Mouse (Mus musculus) MEL (cell line): Measurements from ENCODE around the gene Notum. TPM values are rescaled to one million over a fixed set of nuclear protein-coding genes. Genes with fewer than 3 reads are reported as not detected.

Experiments used
- DNase-seq: peaks from one replicate; pipeline ENCODE4 v3.0.0; 2011; ENCODE audit warnings: low read depth, low spot score
- H3K27ac ChIP-seq: 2 replicates; pipeline ENCODE4 v1.5.1; 2012; ENCODE audit warnings: low read depth, mild to moderate bottlenecking, control low read depth, low read length, moderate library complexity; ENCODE audit not compliant: control insufficient read depth
- H3K27me3 ChIP-seq, 2 experiments: fragments of 150-350 bp in 1 of 2; sonication (generic) in 1 of 2; 2 replicates each; pipeline ENCODE4 v1.6.1; 2012; ENCODE audit warnings: low read length in 2 of 2, mild to moderate bottlenecking in 2 of 2, improper control_type of control experiment in 1 of 2, moderate library complexity in 1 of 2; ENCODE audit not compliant: insufficient read depth in 2 of 2, control insufficient read depth in 1 of 2
- H3K36me3 ChIP-seq, 2 experiments: 2 replicates each; pipeline ENCODE4 v1.6.1; 2012 to 2014; ENCODE audit warnings: low read length in 2 of 2, improper control_type of control experiment in 1 of 2, inconsistent platforms in 1 of 2, mild to moderate bottlenecking in 1 of 2; ENCODE audit not compliant: insufficient read depth in 2 of 2, control insufficient read depth in 1 of 2
- H3K4me1 ChIP-seq, 2 experiments: fragments of 150-350 bp in 1 of 2; sonication (generic) in 1 of 2; 2 replicates each; pipeline ENCODE4 v1.6.1; 2012; ENCODE audit warnings: low read length in 2 of 2, improper control_type of control experiment in 1 of 2, mild to moderate bottlenecking in 1 of 2; ENCODE audit not compliant: insufficient read depth in 2 of 2, control insufficient read depth in 1 of 2
- H3K4me3 ChIP-seq, 2 experiments: fragments of 150-350 bp in 1 of 2; sonication (generic) in 1 of 2; 2 replicates each; pipeline ENCODE4 v1.5.1; 2012; ENCODE audit warnings: low read depth in 2 of 2, low read length in 2 of 2, mild to moderate bottlenecking in 2 of 2, moderate library complexity in 2 of 2, control low read depth in 1 of 2, improper control_type of control experiment in 1 of 2; ENCODE audit not compliant: control insufficient read depth in 1 of 2, insufficient read depth in 1 of 2
- H3K79me2 ChIP-seq: 2 replicates; pipeline ENCODE4 v1.6.1; 2012; ENCODE audit warnings: mild to moderate bottlenecking, low read length, moderate library complexity; ENCODE audit not compliant: control insufficient read depth, poor library complexity, insufficient read depth
- H3K9ac ChIP-seq: 2 replicates; pipeline ENCODE4 v1.6.1; 2012; ENCODE audit warnings: low read depth, mild to moderate bottlenecking, control low read depth, low read length, moderate library complexity; ENCODE audit not compliant: control insufficient read depth, poor library complexity, severe bottlenecking
- H3K9me3 ChIP-seq: fragments of 150-350 bp; sonication (generic); replicated peaks from 2 replicates; pipeline ENCODE4 v1.6.1; 2012; ENCODE audit warnings: mild to moderate bottlenecking, low read length, improper control_type of control experiment, moderate library complexity; ENCODE audit not compliant: insufficient read depth
- CHD1 ChIP-seq: IDR thresholded peaks from 2 replicates; pipeline ENCODE4 v1.6.1; 2012; ENCODE audit warnings: low read depth, mild to moderate bottlenecking, inconsistent platforms, low read length, improper control_type of control experiment
- CHD2 ChIP-seq: IDR thresholded peaks from 2 replicates; pipeline ENCODE4 v1.6.1; 2011; ENCODE audit warnings: low read length, improper control_type of control experiment
- CTCF ChIP-seq, 3 experiments: IDR thresholded peaks in 2 of 3; conservative IDR thresholded peaks in 1 of 3; 2 replicates each; pipeline ENCODE4 v1.5.1; 2011 to 2012; ENCODE audit warnings: low read length in 3 of 3, low read depth in 2 of 3, mild to moderate bottlenecking in 2 of 3, improper control_type of control experiment in 1 of 3, inconsistent platforms in 1 of 3, mixed read lengths in 1 of 3, moderate library complexity in 1 of 3; ENCODE audit not compliant: control insufficient read depth in 1 of 3, insufficient read depth in 1 of 3, poor library complexity in 1 of 3, severe bottlenecking in 1 of 3
- ETS1 ChIP-seq: IDR thresholded peaks from 2 replicates; pipeline ENCODE4 v1.6.1; 2012; ENCODE audit warnings: low read depth, mild to moderate bottlenecking, inconsistent platforms, low read length, improper control_type of control experiment, moderate library complexity
- GABPA ChIP-seq: IDR thresholded peaks from 2 replicates; pipeline ENCODE4 v1.6.1; 2012; ENCODE audit warnings: low read depth, mild to moderate bottlenecking, inconsistent platforms, low read length, improper control_type of control experiment, moderate library complexity
- GATA1 ChIP-seq: IDR thresholded peaks from 2 replicates; pipeline ENCODE4 v1.6.1; 2011; ENCODE audit warnings: low read depth, low read length, improper control_type of control experiment
- JUND ChIP-seq: IDR thresholded peaks from 2 replicates; pipeline ENCODE4 v1.6.1; 2011; ENCODE audit warnings: low read depth, mild to moderate bottlenecking, improper control_type of control experiment, low read length
- KAT2A ChIP-seq: conservative IDR thresholded peaks from 2 replicates; pipeline ENCODE4 v1.6.1; 2012; ENCODE audit warnings: low read depth, low read length, improper control_type of control experiment, inconsistent platforms
- MAX ChIP-seq: IDR thresholded peaks from 2 replicates; pipeline ENCODE4 v1.6.1; 2011; ENCODE audit warnings: low read length, improper control_type of control experiment
- MAZ ChIP-seq: IDR thresholded peaks from 2 replicates; pipeline ENCODE4 v1.6.1; 2012; ENCODE audit warnings: low read depth, mild to moderate bottlenecking, inconsistent platforms, low read length, improper control_type of control experiment
- MXI1 ChIP-seq: IDR thresholded peaks from 2 replicates; pipeline ENCODE4 v1.6.1; 2011; ENCODE audit warnings: mild to moderate bottlenecking, low read depth, low read length, improper control_type of control experiment
- MYB ChIP-seq: IDR thresholded peaks from 2 replicates; pipeline ENCODE4 v1.6.1; 2011; ENCODE audit warnings: mild to moderate bottlenecking, low read depth, low read length, improper control_type of control experiment
- RCOR1 ChIP-seq: IDR thresholded peaks from 2 replicates; pipeline ENCODE4 v1.6.1; 2012; ENCODE audit warnings: low read depth, mild to moderate bottlenecking, inconsistent platforms, low read length, improper control_type of control experiment
- SMC3 ChIP-seq: IDR thresholded peaks from 2 replicates; pipeline ENCODE4 v1.6.1; 2011; ENCODE audit warnings: low read depth, low read length, improper control_type of control experiment
- TAL1 ChIP-seq: IDR thresholded peaks from 2 replicates; pipeline ENCODE4 v1.6.1; 2012; ENCODE audit warnings: mild to moderate bottlenecking, inconsistent platforms, low read length, moderate library complexity, mixed read lengths
- TBP ChIP-seq: IDR thresholded peaks from 2 replicates; pipeline ENCODE4 v1.8.0; 2011; ENCODE audit warnings: low read depth, low read length, improper control_type of control experiment
- UBTF ChIP-seq: IDR thresholded peaks from 2 replicates; pipeline ENCODE4 v1.6.1; 2012; ENCODE audit warnings: low read depth, mild to moderate bottlenecking, inconsistent platforms, low read length, improper control_type of control experiment, moderate library complexity, borderline replicate concordance; ENCODE audit not compliant: insufficient read depth
- USF1 ChIP-seq: IDR thresholded peaks from 2 replicates; pipeline ENCODE4 v1.6.1; 2014; ENCODE audit warnings: low read depth, mild to moderate bottlenecking, inconsistent platforms, low read length, improper control_type of control experiment, moderate library complexity
- USF2 ChIP-seq, 2 experiments: IDR thresholded peaks; 2 replicates each; pipeline ENCODE4 v1.6.1; 2011 to 2012; ENCODE audit warnings: improper control_type of control experiment in 2 of 2, low read length in 2 of 2, borderline replicate concordance in 1 of 2, inconsistent platforms in 1 of 2, low read depth in 1 of 2, mild to moderate bottlenecking in 1 of 2; ENCODE audit not compliant: insufficient read depth in 1 of 2
- ZC3H11A ChIP-seq: IDR thresholded peaks from 2 replicates; pipeline ENCODE4 v1.6.1; 2012; ENCODE audit warnings: low read depth, mild to moderate bottlenecking, inconsistent platforms, low read length, improper control_type of control experiment
- ZKSCAN1 ChIP-seq: IDR thresholded peaks from 2 replicates; pipeline ENCODE4 v1.6.1; 2012; ENCODE audit warnings: low read depth, mild to moderate bottlenecking, inconsistent platforms, low read length, improper control_type of control experiment, moderate library complexity
- ZMIZ1 ChIP-seq: IDR thresholded peaks from 2 replicates; pipeline ENCODE4 v1.6.1; 2012; ENCODE audit warnings: low read depth, mild to moderate bottlenecking, inconsistent platforms, low read length, improper control_type of control experiment, moderate library complexity
- ZNF384 ChIP-seq: IDR thresholded peaks from 2 replicates; pipeline ENCODE4 v1.6.1; 2012; ENCODE audit warnings: low read depth, mild to moderate bottlenecking, inconsistent platforms, low read length, improper control_type of control experiment
- polyA plus RNA-seq, 2 experiments: library from polyadenylated mRNA; stranded (reverse) in 1 of 2; unstranded in 1 of 2; fragments of >175 nt in 1 of 2; fragments of >200 nt in 1 of 2; gene quantifications; 2 replicates each; pipeline versions ENCODE4 v1.2.1 to v1.2.4; 2012; ENCODE audit warnings: low replicate concordance in 2 of 2, low read depth in 1 of 2; ENCODE audit not compliant: insufficient read length in 2 of 2, insufficient read depth in 1 of 2, missing spikeins in 1 of 2
- total RNA-seq: library from RNA; depleted of rRNA; stranded (reverse); fragments of 300-350 nt; gene quantifications from 2 replicates; pipeline ENCODE4 v1.2.3, GENCODE M21; 2012

Gene Notum
- total and polyA plus RNA-seq, 3 experiments = not detected

DNA sequence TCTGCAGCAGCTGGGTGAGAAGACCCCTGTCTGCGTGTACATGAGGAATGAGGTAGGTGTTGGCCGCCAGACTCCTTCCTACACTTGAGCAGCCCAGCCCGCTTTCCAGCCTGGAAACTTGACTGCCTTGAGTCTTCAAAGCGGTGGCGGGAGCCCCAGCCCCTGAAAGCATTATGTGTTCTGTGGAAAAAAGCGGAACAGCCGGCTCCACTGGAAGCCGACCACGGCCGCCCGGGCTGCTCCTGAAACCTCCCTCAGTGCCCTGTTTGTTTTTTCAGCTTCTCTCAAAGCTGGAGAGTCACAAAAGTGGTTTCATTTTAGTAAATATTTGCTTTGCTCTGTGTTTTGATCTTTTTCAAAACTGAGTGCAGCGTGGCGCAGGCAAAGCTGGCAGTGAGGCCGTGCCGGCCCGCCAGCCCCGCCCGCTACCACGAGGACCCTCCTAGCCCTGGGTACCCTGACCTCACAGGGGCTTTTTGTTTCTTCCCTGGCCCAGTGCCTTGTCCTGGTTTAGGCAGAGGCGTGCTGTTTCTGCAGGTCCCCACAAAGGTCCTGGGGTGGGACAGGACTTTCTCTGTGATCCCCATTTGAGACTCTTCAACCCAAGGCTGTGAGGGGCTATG, 25.8 kb upstream of the Notum start:
- Histone ChIP-seq H3K27ac (no peak overlapping the region), H3K9ac (no peak overlapping the region), H3K9me3 (no peaks in the 10 kb centered on the region), H3K36me3 (no peaks in the 10 kb centered on the region), H3K27me3 (no peaks in the 10 kb centered on the region), H3K4me1 (no peaks in the 10 kb centered on the region), H3K79me2 (no peaks in the 10 kb centered on the region), H3K4me3 (no peak overlapping the region)
- TF ChIP-seq JUND (no peak), CTCF (IDR thresholded peaks at IDR 0.05 in 2 of 3, conservative IDR thresholded peaks at IDR 0.05 in 1 of 3; ENCODE audit: control insufficient read depth in 1 of 3, insufficient read depth in 1 of 3, low read depth in 2 of 3, low read length in 3 of 3, poor library complexity in 1 of 3, severe bottlenecking in 1 of 3) (no peak), MXI1 (no peak), TAL1 (no peak), MYB (no peak), USF2 (IDR thresholded peaks at IDR 0.05; ENCODE audit: borderline replicate concordance in 1 of 2, insufficient read depth in 1 of 2, low read depth in 1 of 2, low read length in 2 of 2) (no peak), GABPA (no peak), ETS1 (no peak), GATA1 (no peak), ZKSCAN1 (no peak), KAT2A (no peak), TBP (no peak), MAX (no peak), CHD1 (no peak)
- DNase-seq = no peak

DNA sequence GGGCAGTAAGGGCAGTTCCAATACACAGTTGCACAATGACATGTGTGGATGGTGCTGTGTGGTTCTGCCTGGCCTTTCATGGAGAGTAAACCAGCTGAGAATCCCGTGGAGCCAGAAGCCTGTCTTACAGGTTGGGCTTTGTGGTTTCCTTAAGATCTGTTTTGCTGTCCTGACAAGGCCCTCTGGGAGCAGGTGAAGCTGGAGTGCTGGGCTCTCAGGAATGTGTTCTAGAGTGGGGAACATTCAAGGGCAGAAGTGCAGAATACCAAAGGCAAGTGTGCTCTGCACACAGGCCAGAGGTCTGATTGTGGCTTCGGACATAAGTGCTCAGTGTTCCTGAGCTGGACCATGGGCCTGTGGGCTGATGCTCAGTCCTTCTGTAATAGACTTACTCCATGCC, 23.7 kb upstream of the Notum start:
- H3K4me1 ChIP-seq = no peaks in the 10 kb centered on the region
- no peaks in the 10 kb centered on the region for H3K36me3 ChIP-seq
- TF ChIP-seq SMC3 = no peak
- TF ChIP-seq USF1 = no peak
- TF ChIP-seq ZMIZ1 = no peak
- TF ChIP-seq ZC3H11A = no peak
- no peak for TF ChIP-seq MAX
- no peak for TF ChIP-seq UBTF
- no peak for TF ChIP-seq TAL1
- TF ChIP-seq CHD2 = no peak
- TF ChIP-seq MAZ = no peak
- TF ChIP-seq TBP = no peak
- no peak for TF ChIP-seq ZNF384
- no peak for TF ChIP-seq RCOR1
- no peaks in the 10 kb centered on the region for H3K27me3 ChIP-seq
- H3K9me3 ChIP-seq = no peaks in the 10 kb centered on the region
- no peak overlapping the region for H3K9ac ChIP-seq
- no peak for DNase-seq
- H3K4me3 ChIP-seq = no peak overlapping the region
- no peaks in the 10 kb centered on the region for H3K79me2 ChIP-seq
- no peak overlapping the region for H3K27ac ChIP-seq
